Mouse (Mus musculus): ENCODE results near the gene A530032D15Rik.
A peak's percentile ranks its signal among the peaks of the same experiment; 100 is the strongest.
"Not testable (repeated sequence)": the region's sequence is repeated elsewhere in the genome, so short reads cannot be mapped to it uniquely, and the experiment has no call there.

The A530032D15Rik gene

GRCm38 (mm10) chr1:85109753-85110152 is at the start of gene A530032D15Rik:
TSS of gene A530032D15Rik (minus strand) at chr1:85109853.
- not testable (repeated sequence) for DNase-seq

GRCm38 (mm10) chr1:85155151-85155550 is 45.5 kb upstream of the A530032D15Rik start:
- not testable (repeated sequence) for DNase-seq

- DNase-seq, result not testable (repeated sequence)
These were observed 24.0 kb upstream of the A530032D15Rik start for GRCm38 (mm10) chr1:85133671-85134070.

- DNase-seq, result not testable (repeated sequence)
These were observed 12.2 kb upstream of the A530032D15Rik start for GRCm38 (mm10) chr1:85121841-85122240.

GRCm38 (mm10) chr1:85118341-85118740 is 8.7 kb upstream of the A530032D15Rik start:
- DNase-seq, result not testable (repeated sequence)

- DNase-seq, result not testable (repeated sequence)
These were observed 7.9 kb upstream of the A530032D15Rik start for GRCm38 (mm10) chr1:85117537-85117936.

- not testable (repeated sequence) for DNase-seq
These were observed 5.2 kb upstream of the A530032D15Rik start for GRCm38 (mm10) chr1:85114666-85115402.

- not testable (repeated sequence) for DNase-seq
These were observed 4.4 kb upstream of the A530032D15Rik start for GRCm38 (mm10) chr1:85114078-85114477.

- not testable (repeated sequence) for DNase-seq
These were observed 3.2 kb upstream of the A530032D15Rik start for GRCm38 (mm10) chr1:85112889-85113288.

- DNase-seq, result not testable (repeated sequence)
These were observed 2.6 kb upstream of the A530032D15Rik start for GRCm38 (mm10) chr1:85112266-85112665.

- DNase-seq, result peak in 1 of 2 experiments; percentile 42
These were observed 1.9 kb upstream of the A530032D15Rik start for GRCm38 (mm10) chr1:85111572-85111971.

- not testable (repeated sequence) for DNase-seq
These were observed 1.2 kb upstream of the A530032D15Rik start for GRCm38 (mm10) chr1:85110876-85111275.

- not testable (repeated sequence) for DNase-seq
These were observed 3.6 kb downstream of the A530032D15Rik start for GRCm38 (mm10) chr1:85106013-85106412.

GRCm38 (mm10) chr1:85105336-85105735 is 4.3 kb downstream of the A530032D15Rik start:
- DNase-seq, result not testable (repeated sequence)

- not testable (repeated sequence) for DNase-seq
These were observed 7.9 kb downstream of the A530032D15Rik start for GRCm38 (mm10) chr1:85101754-85102153.

GRCm38 (mm10) chr1:85099864-85100263 is 9.8 kb downstream of the A530032D15Rik start, which contains the start of gene Gm10553:
TSS of gene Gm10553 (plus strand) at chr1:85100164.
- DNase-seq, result not testable (repeated sequence)

- not testable (repeated sequence) for DNase-seq
These were observed 10.6 kb downstream of the A530032D15Rik start for GRCm38 (mm10) chr1:85099081-85099480.

- DNase-seq, result not testable (repeated sequence)
These were observed 16.6 kb downstream of the A530032D15Rik start for GRCm38 (mm10) chr1:85093011-85093572.

GRCm38 (mm10) chr1:85092169-85092568 is 17.5 kb downstream of the A530032D15Rik start:
- not testable (repeated sequence) for DNase-seq

GRCm38 (mm10) chr1:85086211-85086610 is 23.4 kb downstream of the A530032D15Rik start:
- not testable (repeated sequence) for DNase-seq

- not testable (repeated sequence) for DNase-seq
These were observed 24.9 kb downstream of the A530032D15Rik start for GRCm38 (mm10) chr1:85084803-85085202.

- DNase-seq, result not testable (repeated sequence)
These were observed 36.6 kb downstream of the A530032D15Rik start for GRCm38 (mm10) chr1:85073099-85073498.

- DNase-seq, result not testable (repeated sequence)
These were observed 38.0 kb downstream of the A530032D15Rik start for GRCm38 (mm10) chr1:85071690-85072089.

GRCm38 (mm10) chr1:85035801-85036200 is 73.9 kb downstream of the A530032D15Rik start:
- DNase-seq, result not testable (repeated sequence)
